Mouse (Mus musculus) frontal cortex, postnatal 36 days (tissue): Measurements from ENCODE around the gene Rasal2.

Source experiments
- DNase-seq, 2 experiments: peaks; one replicate each; pipeline ENCODE4 v3.0.0; 2022; ENCODE audit warnings: low spot score in 2 of 2

Gene Rasal2

GRCm38 (mm10) chr1:157343519-157343918 is 68.9 kb downstream of the Rasal2 start:
- DNase-seq: no peak

DNA sequence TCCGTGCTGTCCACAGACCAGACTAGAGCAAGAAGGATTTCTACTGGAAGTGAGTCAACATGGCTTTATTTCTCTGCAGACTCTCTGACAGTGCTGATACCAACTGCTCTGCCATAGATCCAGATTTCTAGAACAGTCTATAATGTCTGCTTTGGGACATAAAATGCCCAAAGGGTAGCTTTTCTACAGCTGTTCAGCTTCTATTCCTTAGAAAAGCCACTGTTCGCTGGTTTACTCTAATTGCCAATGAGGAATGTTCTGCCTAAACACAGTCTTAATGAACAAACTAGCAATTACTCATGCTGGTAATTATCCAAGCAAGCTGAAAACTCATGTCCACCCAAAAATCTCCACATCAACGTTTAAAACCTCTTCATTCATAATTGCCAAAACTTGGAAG is 77.6 kb downstream of the Rasal2 start:
- DNase-seq: no peak

DNA sequence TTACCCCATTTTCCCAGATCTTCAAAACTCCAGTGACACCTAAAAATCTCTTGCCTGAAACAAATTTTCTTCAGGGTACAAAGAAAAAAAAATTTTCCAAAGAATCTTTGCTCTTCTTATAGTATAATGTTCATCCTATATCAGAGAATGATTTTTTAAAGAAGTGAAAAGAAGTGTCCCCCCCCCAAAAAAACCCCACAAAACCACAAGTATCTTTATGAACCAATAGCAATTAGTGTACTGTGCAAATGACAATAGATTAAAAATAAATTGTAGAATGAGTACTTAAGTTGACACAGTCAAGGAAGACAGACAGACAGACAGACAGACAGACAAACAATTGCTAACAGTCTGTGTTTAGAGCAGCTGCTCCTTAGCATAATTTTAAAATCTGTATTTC is 84.3 kb downstream of the Rasal2 start:
- DNase-seq: no peak

DNA sequence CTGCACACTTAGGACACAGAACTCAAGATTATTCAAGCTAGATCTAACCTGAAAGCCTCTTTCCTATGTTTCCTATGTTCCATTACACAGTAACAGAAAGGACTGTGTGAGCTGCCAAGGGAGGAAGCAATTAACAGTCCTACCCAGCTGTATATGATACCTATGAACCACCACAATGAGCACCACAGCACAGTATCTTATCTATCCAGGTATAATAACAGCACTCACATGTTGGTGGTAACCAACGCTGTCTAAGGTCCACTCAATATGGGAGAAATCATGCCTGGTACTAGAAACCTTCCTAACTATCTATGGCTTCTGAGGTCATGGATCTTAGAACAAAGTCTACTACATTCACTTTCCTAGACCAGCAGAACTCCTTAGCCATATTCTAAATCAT is 89.3 kb downstream of the Rasal2 start:
- DNase-seq: no peak

GRCm38 (mm10) chr1:157318896-157319295 is 93.5 kb downstream of the Rasal2 start:
- DNase-seq: no peak

DNA sequence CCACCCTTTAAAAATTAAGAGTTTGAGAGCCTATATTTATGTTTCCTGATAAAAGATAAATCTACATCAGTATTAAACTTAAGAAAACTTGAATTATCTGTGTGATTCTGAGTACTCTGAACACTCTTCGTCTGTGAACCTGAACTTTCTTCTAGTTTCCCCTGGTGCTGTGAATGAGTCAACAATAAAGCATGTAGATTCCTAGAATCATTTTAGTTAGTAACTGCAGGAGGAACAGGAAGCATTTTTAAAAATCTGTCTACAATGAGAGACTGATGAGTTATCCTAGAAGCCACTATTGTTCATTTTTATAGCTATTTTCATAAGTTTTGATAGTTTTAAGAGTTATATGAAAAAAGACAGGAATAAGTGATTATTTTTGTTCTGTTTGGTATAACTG is 111.1 kb downstream of the Rasal2 start:
- DNase-seq: no peak

GRCm38 (mm10) chr1:157299559-157299958 is 112.8 kb downstream of the Rasal2 start:
- DNase-seq: no peak

- no peak for DNase-seq
Observed at GRCm38 (mm10) chr1:157298990-157299389, 113.4 kb downstream of the Rasal2 start.

GRCm38 (mm10) chr1:157297137-157297536 is 115.3 kb downstream of the Rasal2 start:
- no peak for DNase-seq

DNA sequence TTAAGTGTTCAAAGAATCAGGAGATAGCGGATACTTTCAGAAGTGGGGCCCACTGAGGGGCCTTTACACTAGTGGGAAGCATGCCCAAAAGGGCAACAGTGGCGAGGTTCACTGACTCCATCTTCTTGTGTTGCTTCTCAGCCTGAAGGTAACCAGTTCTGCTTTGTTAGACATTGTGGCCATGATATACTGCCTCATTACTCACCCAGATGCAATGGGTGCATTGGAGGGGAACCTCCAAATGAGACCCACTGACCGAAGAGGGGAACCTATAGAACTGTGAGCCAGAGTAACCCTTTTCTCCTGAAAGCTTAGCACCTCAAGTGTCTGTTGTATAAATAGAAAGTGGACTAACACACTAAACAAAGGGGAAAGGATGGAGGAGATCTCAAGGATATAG is 116.5 kb downstream of the Rasal2 start:
- DNase-seq: no peak

DNA sequence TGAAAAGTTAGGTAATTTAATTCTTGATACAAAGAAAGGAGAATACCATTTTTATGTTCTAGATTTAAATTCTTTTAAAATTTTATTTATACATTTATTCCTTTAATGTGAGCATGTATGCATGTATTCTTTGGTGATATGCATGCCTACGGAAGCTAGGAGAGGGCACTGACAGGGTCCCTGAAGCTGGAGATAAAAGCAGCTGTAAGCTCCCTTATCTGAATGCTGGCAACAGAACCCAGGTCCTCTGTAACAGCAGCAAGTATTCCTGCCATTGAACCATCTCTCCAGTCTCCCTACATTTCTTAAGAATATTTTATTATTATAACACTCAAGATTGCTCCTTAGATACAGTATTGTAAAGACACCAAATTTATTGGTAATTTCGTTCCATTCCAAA is 122.2 kb downstream of the Rasal2 start:
- no peak for DNase-seq

DNA sequence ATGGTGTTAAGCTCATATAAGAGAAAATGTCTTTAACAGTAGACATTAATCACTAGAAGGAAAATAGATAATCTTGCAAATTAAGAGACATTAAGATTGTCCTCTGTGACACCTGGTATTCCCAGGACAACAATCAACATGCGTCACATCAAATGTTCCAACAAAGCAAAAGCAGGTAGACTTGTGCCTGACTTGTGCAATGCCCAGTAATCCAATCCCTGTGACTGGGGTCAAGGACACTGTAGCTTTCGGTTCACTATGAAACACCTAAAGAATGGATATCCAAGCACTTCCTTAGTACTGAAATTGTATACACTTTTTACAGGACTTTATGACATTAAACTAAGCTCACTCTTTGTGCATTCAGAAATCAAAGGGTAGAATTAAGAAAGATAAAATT is 123.1 kb downstream of the Rasal2 start:
- DNase-seq: no peak

DNA sequence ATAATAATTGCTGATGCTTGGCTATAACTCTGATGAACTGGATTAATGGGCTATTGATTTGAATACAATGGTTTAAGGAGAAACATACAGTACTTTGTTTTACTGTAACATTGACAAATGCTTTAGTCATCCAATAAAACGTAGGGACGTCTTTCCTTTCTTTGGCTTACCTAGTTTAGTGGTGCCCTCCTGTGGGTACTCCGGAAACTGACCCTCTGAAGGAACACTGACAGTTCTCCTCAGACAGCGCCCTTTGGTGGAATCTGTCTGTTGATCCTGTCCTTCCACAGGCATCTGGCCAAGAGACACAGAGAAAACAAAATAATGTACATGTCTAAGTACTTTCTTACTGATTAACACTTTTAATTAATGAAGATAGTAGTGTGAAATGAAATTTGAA is 125.8 kb downstream of the Rasal2 start:
- DNase-seq: peak in 1 of 2 experiments; percentile 54

- DNase-seq: no peak
Observed at GRCm38 (mm10) chr1:157285366-157285765, 127.0 kb downstream of the Rasal2 start.

DNA sequence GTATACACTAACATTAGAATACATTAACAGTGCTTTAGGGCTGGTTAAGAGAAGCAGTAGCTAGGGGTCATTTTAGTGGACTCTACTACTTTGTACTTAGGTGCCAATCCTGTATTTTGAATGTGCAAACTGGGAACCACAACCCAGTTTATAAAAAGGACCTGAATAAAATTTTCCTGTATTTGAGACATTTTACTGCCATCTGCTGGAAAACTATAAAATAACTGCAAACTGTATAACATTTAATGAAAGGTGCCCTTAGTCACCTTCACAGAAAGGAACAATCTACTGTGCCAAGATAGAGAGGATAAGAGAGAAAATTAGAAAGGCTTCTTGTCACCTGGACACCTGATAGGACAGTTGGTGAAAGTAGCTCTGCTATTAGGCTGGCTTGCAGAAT is 131.6 kb downstream of the Rasal2 start:
- DNase-seq: no peak

GRCm38 (mm10) chr1:157275672-157276307 is 136.6 kb downstream of the Rasal2 start:
- DNase-seq: no peak

GRCm38 (mm10) chr1:157267894-157268293 is 144.5 kb downstream of the Rasal2 start:
- peak in 1 of 2 experiments; percentile 20 for DNase-seq

- peak in 1 of 2 experiments; percentile 42 for DNase-seq
Observed at GRCm38 (mm10) chr1:157256562-157256961, 155.8 kb downstream of the Rasal2 start.

DNA sequence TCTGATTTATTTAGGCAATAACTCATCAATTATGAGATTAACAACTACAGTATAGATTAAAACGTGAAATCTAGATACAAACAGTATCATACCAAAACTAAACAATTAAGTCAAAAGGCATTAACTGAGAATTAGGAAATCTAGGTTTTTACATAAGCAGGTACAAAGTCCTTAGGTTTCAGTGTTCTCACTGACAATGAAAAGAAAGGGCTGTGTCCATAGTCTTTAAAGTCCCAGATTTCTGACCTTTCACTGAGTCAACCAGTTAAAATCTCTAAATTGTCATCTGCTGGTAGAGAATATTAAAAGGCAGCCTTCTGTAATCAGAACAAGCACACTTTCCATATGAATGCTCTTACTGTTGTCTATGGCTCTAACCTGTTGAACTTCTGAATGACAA is 156.6 kb downstream of the Rasal2 start:
- no peak for DNase-seq

GRCm38 (mm10) chr1:157253600-157254490 is 158.6 kb downstream of the Rasal2 start:
- DNase-seq: no peak

DNA sequence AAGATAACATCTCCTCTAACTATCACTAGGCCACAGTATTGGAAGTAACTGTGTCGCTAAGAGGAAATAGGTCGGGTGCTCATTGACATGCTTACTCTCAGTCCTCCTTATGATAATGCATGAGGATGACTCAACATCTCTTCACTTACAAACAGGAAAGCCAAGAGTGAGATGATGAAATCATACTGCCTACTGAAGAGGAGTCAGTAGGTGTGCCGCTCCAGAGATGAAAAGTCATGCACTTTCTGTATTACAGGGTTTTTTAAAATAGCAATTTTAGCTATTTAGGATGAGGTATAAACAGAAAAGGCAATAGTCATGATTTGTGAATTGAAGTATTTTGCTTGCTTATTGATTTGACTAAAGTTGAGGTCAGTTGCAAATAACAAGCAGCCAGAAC is 164.3 kb downstream of the Rasal2 start:
- no peak for DNase-seq

- no peak for DNase-seq
Observed at GRCm38 (mm10) chr1:157247341-157247740, 165.1 kb downstream of the Rasal2 start.

DNA sequence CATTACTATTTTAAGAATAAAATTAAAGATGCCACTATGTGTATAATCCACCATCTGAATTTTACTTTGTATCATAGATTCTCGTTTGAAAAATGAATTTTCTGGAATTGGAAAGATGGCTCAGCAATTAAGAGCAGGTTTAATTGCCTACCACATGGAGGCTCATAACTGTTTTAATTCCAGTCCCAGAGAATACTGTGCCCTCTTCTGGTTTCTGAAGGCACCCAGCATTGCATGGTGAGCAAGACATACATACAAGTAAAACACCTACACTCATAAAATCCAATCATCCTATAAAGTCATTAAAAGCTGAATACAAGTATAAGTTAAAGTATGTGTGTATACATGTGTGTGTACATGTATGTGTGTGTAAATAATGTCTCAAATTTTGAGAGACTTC is 165.6 kb downstream of the Rasal2 start:
- DNase-seq: no peak
